Mouse (Mus musculus) intestine, embryonic 14.5 days (tissue): ENCODE results near the gene Hcn4. TPM values are rescaled to one million over a fixed set of nuclear protein-coding genes. Genes with fewer than 3 reads are reported as not detected.
A peak's percentile ranks its signal among the peaks of the same experiment; 100 is the strongest.

Experiments used
- ATAC-seq: fragments of 200-750 bp; cut with Nextera tagmentation; replicated peaks from 2 replicates; pipeline ENCODE4 v1.8.0; 2017; ENCODE audit warnings: low read depth, moderate number of reproducible peaks, moderate TSS enrichment, moderate library complexity; ENCODE audit not compliant: low FRiP score, low TSS enrichment
- DNase-seq: peaks from one replicate; pipeline ENCODE4 v3.0.0-alpha.2; 2018; ENCODE audit warnings: low spot score
- H3K27ac ChIP-seq: fragments of 300-500 bp; sonication (generic); 2 replicates; pipeline ENCODE4 v1.5.1; 2014; ENCODE audit warnings: low read depth, mild to moderate bottlenecking, control low read depth
- H3K27me3 ChIP-seq: fragments of 300-500 bp; sonication (generic); replicated peaks from 2 replicates; pipeline ENCODE4 v1.6.1; 2014; ENCODE audit warnings: low read length, control low read depth; ENCODE audit not compliant: control insufficient read depth, insufficient read depth
- H3K36me3 ChIP-seq: fragments of 300-500 bp; sonication (generic); 2 replicates; pipeline ENCODE4 v1.6.1; 2014; ENCODE audit warnings: low read length, control low read depth; ENCODE audit not compliant: control insufficient read depth, insufficient read depth
- H3K4me1 ChIP-seq: fragments of 300-500 bp; sonication (generic); replicated peaks from 2 replicates; pipeline ENCODE4 v1.6.1; 2014; ENCODE audit warnings: low read length, control low read depth, mixed read lengths; ENCODE audit not compliant: control insufficient read depth, insufficient read depth
- H3K4me2 ChIP-seq: fragments of 300-500 bp; sonication (generic); 2 replicates; pipeline ENCODE4 v1.6.1; 2014; ENCODE audit warnings: low read length
- H3K4me3 ChIP-seq: fragments of 300-500 bp; sonication (generic); 2 replicates; pipeline ENCODE4 v1.5.1; 2014; ENCODE audit warnings: low read depth, low read length, control low read depth, mixed read lengths
- H3K9ac ChIP-seq: fragments of 300-500 bp; sonication (generic); 2 replicates; pipeline ENCODE4 v1.6.1; 2014; ENCODE audit warnings: mild to moderate bottlenecking, low read length
- H3K9me3 ChIP-seq: fragments of 300-500 bp; sonication (generic); 2 replicates; pipeline ENCODE4 v1.6.1; 2016; ENCODE audit warnings: low read length, control low read depth; ENCODE audit not compliant: control insufficient read depth
- WGBS: fragments of 180-500 bp; shearing (Covaris S2); extraction: QIAGEN DNeasy Blood & Tissue Kit; methylation state at CpG from one replicate; pipeline ENCODE4 v1.1.7; 2014; 5-methylcytosine and 5-hydroxymethylcytosine counted together
- polyA plus RNA-seq: library from polyadenylated mRNA; unstranded; fragments of >200 nt; fragmentation: Nextera tagmentation; extraction: Ambion mirVana; gene quantifications from 2 replicates; pipeline ENCODE4 v1.2.1, GENCODE M21; 2014

The Hcn4 gene
- polyA plus RNA-seq = 0.31 and 0.35 TPM in 2 replicates

GRCm38 (mm10) chr9:58823139-58823917 is at the start of gene Hcn4:
Gene Hcn4 (plus strand): TSS chr9:58823412.
- WGBS = under 1% methylated on average over 85 of the region's 95 CpGs
- no peaks in the 10 kb centered on the region for H3K9me3 ChIP-seq
- H3K27me3 ChIP-seq = peaks cover 43% of the 10 kb centered on the region
- H3K36me3 ChIP-seq = no peaks in the 10 kb centered on the region
- H3K4me1 ChIP-seq = no peaks in the 10 kb centered on the region
- DNase-seq (peak; percentile 66), ATAC-seq (no peak; the same call in 1 of the 2 replicates)
- peak within 1 kb of the TSS; percentile 55 for H3K4me3 ChIP-seq
- peak within 1 kb of the TSS; percentile 22; the same call in 1 of the 2 replicates for H3K27ac ChIP-seq
- peak within 1 kb of the TSS; percentile 94 for H3K4me2 ChIP-seq
- peak within 1 kb of the TSS; percentile 51 for H3K9ac ChIP-seq

- no peaks in the 10 kb centered on the region for H3K9me3 ChIP-seq
- no peaks in the 10 kb centered on the region for H3K27me3 ChIP-seq
- no peak overlapping the region for H3K27ac ChIP-seq
- DNase-seq (no peak), ATAC-seq (no peak)
- H3K4me1 ChIP-seq = no peaks in the 10 kb centered on the region
- WGBS = 60% methylated on average over 3 of the region's 3 CpGs
- no peak overlapping the region for H3K9ac ChIP-seq
- H3K4me2 ChIP-seq = no peak overlapping the region
- no peaks in the 10 kb centered on the region for H3K36me3 ChIP-seq
- no peak overlapping the region for H3K4me3 ChIP-seq
Measured at GRCm38 (mm10) chr9:58774761-58775160, 48.5 kb upstream of the Hcn4 start.

- no peak overlapping the region for H3K27ac ChIP-seq
- no peaks in the 10 kb centered on the region for H3K36me3 ChIP-seq
- H3K4me3 ChIP-seq = no peak overlapping the region
- DNase-seq (no peak), ATAC-seq (no peak)
- H3K9me3 ChIP-seq = no peaks in the 10 kb centered on the region
- H3K9ac ChIP-seq = no peak overlapping the region
- H3K4me2 ChIP-seq = no peak overlapping the region
- 13% methylated on average over 2 of the region's 2 CpGs for WGBS
- no peaks in the 10 kb centered on the region for H3K27me3 ChIP-seq
- H3K4me1 ChIP-seq = no peaks in the 10 kb centered on the region
Measured at GRCm38 (mm10) chr9:58775363-58775762, 47.8 kb upstream of the Hcn4 start.

GRCm38 (mm10) chr9:58789476-58789875 is 33.7 kb upstream of the Hcn4 start:
- Histone ChIP-seq H3K4me2 (no peak overlapping the region), H3K36me3 (no peaks in the 10 kb centered on the region), H3K9ac (no peak overlapping the region), H3K27ac (no peak overlapping the region), H3K27me3 (no peaks in the 10 kb centered on the region), H3K4me1 (no peaks in the 10 kb centered on the region), H3K4me3 (no peak overlapping the region), H3K9me3 (no peaks in the 10 kb centered on the region)
- ATAC-seq (no peak), DNase-seq (no peak)
- 91% methylated on average over 3 of the region's 3 CpGs for WGBS

GRCm38 (mm10) chr9:58798155-58798554 is 25.1 kb upstream of the Hcn4 start:
- H3K36me3 ChIP-seq = no peaks in the 10 kb centered on the region
- DNase-seq (peak; percentile 41), ATAC-seq (no peak)
- no peaks in the 10 kb centered on the region; the same call in 1 of the 2 replicates for H3K27me3 ChIP-seq
- peaks cover 10% of the 10 kb centered on the region; the same call in 1 of the 2 replicates for H3K4me1 ChIP-seq
- H3K9ac ChIP-seq = no peak overlapping the region
- no peak overlapping the region for H3K4me3 ChIP-seq
- no peak overlapping the region for H3K27ac ChIP-seq
- no peaks in the 10 kb centered on the region for H3K9me3 ChIP-seq
- no peak overlapping the region for H3K4me2 ChIP-seq
- 81% methylated on average over 7 of the region's 7 CpGs for WGBS

- Histone ChIP-seq H3K4me3 (no peak overlapping the region), H3K4me1 (peaks cover 18% of the 10 kb centered on the region; the same call in 1 of the 2 replicates), H3K27ac (no peak overlapping the region), H3K27me3 (no peaks in the 10 kb centered on the region; the same call in 1 of the 2 replicates), H3K4me2 (no peak overlapping the region), H3K36me3 (no peaks in the 10 kb centered on the region), H3K9ac (no peak overlapping the region), H3K9me3 (no peaks in the 10 kb centered on the region)
- WGBS = 71% methylated on average over 2 of the region's 2 CpGs
- ATAC-seq = no peak
- DNase-seq = no peak
Measured at GRCm38 (mm10) chr9:58801441-58801840, 21.8 kb upstream of the Hcn4 start.

GRCm38 (mm10) chr9:58802294-58802693 is 20.9 kb upstream of the Hcn4 start:
- H3K27ac ChIP-seq = no peak overlapping the region
- H3K9ac ChIP-seq = no peak overlapping the region
- H3K36me3 ChIP-seq = no peaks in the 10 kb centered on the region
- H3K4me1 ChIP-seq = peaks cover 21% of the 10 kb centered on the region; the same call in 1 of the 2 replicates
- ATAC-seq (no peak), DNase-seq (no peak)
- H3K4me3 ChIP-seq = no peak overlapping the region
- no peaks in the 10 kb centered on the region; the same call in 1 of the 2 replicates for H3K27me3 ChIP-seq
- 28% methylated on average over 4 of the region's 4 CpGs for WGBS
- H3K4me2 ChIP-seq = no peak overlapping the region
- no peaks in the 10 kb centered on the region for H3K9me3 ChIP-seq

GRCm38 (mm10) chr9:58802802-58803201 is 20.4 kb upstream of the Hcn4 start:
- Histone ChIP-seq H3K4me2 (no peak overlapping the region), H3K4me1 (peaks cover 21% of the 10 kb centered on the region; the same call in 1 of the 2 replicates), H3K36me3 (no peaks in the 10 kb centered on the region), H3K27me3 (no peaks in the 10 kb centered on the region; the same call in 1 of the 2 replicates), H3K4me3 (no peak overlapping the region), H3K27ac (no peak overlapping the region), H3K9me3 (no peaks in the 10 kb centered on the region), H3K9ac (no peak overlapping the region)
- 32% methylated on average over 5 of the region's 5 CpGs for WGBS
- no peak for ATAC-seq
- no peak for DNase-seq
